Mouse (Mus musculus) erythroblast, embryonic 14.5 days (primary cell): ENCODE results near the gene Gadd45g.

ENCODE experiments used
- GATA1 ChIP-seq: IDR thresholded peaks from 2 replicates; pipeline ENCODE4 v1.6.1; 2012; ENCODE audit warnings: low read length, inconsistent platforms, mixed read lengths
- TAL1 ChIP-seq: IDR thresholded peaks from 3 replicates; pipeline ENCODE4 v1.6.1; 2012; ENCODE audit warnings: low read length, inconsistent platforms, mixed read lengths

- no peak for TF ChIP-seq GATA1
- TF ChIP-seq TAL1, result no peak
Measured at GRCm38 (mm10) chr13:51897579-51897978, 51.1 kb downstream of the Gadd45g start.
